Mouse (Mus musculus) mesoderm, embryonic 11.5 days (tissue): ENCODE measurements around the gene Zer1.
A peak's percentile ranks its signal among the peaks of the same experiment; 100 is the strongest.
"Not testable (repeated sequence)": the region's sequence is repeated elsewhere in the genome, so short reads cannot be mapped to it uniquely, and the experiment has no call there.

ENCODE experiments used
- DNase-seq: peaks from one replicate; pipeline ENCODE4 v3.0.0-alpha.2; 2012; ENCODE audit warnings: low read depth, low spot score

Gene Zer1

GRCm38 (mm10) chr2:30124472-30125274 lies at the start of gene Zer1:
Gene Zer1, minus strand, starts transcription at chr2:30124585.
- DNase-seq: peak; percentile 90

GRCm38 (mm10) chr2:30173541-30174240 lies 49.3 kb upstream of the Zer1 start:
- no peak for DNase-seq

GRCm38 (mm10) chr2:30171997-30172382 lies 47.6 kb upstream of the Zer1 start:
- peak; percentile 20 for DNase-seq

GRCm38 (mm10) chr2:30171371-30171996 lies 47.1 kb upstream of the Zer1 start, which contains the start of gene Endog:
Gene Endog, plus strand, starts transcription at chr2:30171493.
- DNase-seq: peak; percentile 86

- DNase-seq: peak; percentile 30
Observed at GRCm38 (mm10) chr2:30166677-30167076, 42.3 kb upstream of the Zer1 start.

- no peak for DNase-seq
Observed at GRCm38 (mm10) chr2:30164340-30164932, 40.1 kb upstream of the Zer1 start.

- peak; percentile 62 for DNase-seq
Observed at GRCm38 (mm10) chr2:30161809-30162208, 37.4 kb upstream of the Zer1 start.

- not testable (repeated sequence) for DNase-seq
Observed at GRCm38 (mm10) chr2:30159871-30160270, 35.5 kb upstream of the Zer1 start.

GRCm38 (mm10) chr2:30152616-30153015 lies 28.2 kb upstream of the Zer1 start:
- DNase-seq: no peak

GRCm38 (mm10) chr2:30151840-30152239 lies 27.5 kb upstream of the Zer1 start:
- no peak for DNase-seq

GRCm38 (mm10) chr2:30147466-30147865 lies 23.1 kb upstream of the Zer1 start:
- DNase-seq: no peak

GRCm38 (mm10) chr2:30144436-30144835 lies 20.1 kb upstream of the Zer1 start:
- no peak for DNase-seq

- DNase-seq: not testable (repeated sequence)
Observed at GRCm38 (mm10) chr2:30140021-30140420, 15.6 kb upstream of the Zer1 start.

- DNase-seq: no peak
Observed at GRCm38 (mm10) chr2:30136458-30136857, 12.1 kb upstream of the Zer1 start.

GRCm38 (mm10) chr2:30134928-30135620 lies 10.7 kb upstream of the Zer1 start:
- no peak for DNase-seq

- no peak for DNase-seq
Observed at GRCm38 (mm10) chr2:30134378-30134711, 10.0 kb upstream of the Zer1 start.

GRCm38 (mm10) chr2:30133613-30134377 lies 9.4 kb upstream of the Zer1 start, which contains the start of gene Tbc1d13:
Gene Tbc1d13, plus strand, starts transcription at chr2:30133746.
- peak; percentile 95 for DNase-seq

GRCm38 (mm10) chr2:30132801-30133612 lies 8.6 kb upstream of the Zer1 start:
- DNase-seq: no peak

GRCm38 (mm10) chr2:30131240-30131639 lies 6.9 kb upstream of the Zer1 start:
- not testable (repeated sequence) for DNase-seq

- DNase-seq: no peak
Observed at GRCm38 (mm10) chr2:30130156-30130555, 5.8 kb upstream of the Zer1 start.
